Mouse (Mus musculus) bone marrow, adult 2 months (tissue): ENCODE results near the gene Cacng1. TPM values are rescaled to one million over a fixed set of nuclear protein-coding genes. Genes with fewer than 3 reads are reported as not detected.

Source experiments
- H3K27ac ChIP-seq: fragments of 200-500 bp; 2 replicates; pipeline ENCODE4 v1.5.1; 2012; ENCODE audit warnings: low read depth, mild to moderate bottlenecking, control low read depth, inconsistent platforms, low read length; ENCODE audit not compliant: control insufficient read depth, poor library complexity, insufficient read depth
- H3K4me1 ChIP-seq: fragments of 200-500 bp; 2 replicates; pipeline ENCODE4 v1.6.1; 2011; ENCODE audit warnings: low read length; ENCODE audit not compliant: control insufficient read depth, insufficient read depth
- H3K4me3 ChIP-seq: fragments of 200-500 bp; replicated peaks from 2 replicates; pipeline ENCODE3; 2011; ENCODE audit warnings: mild to moderate bottlenecking, low read depth, low read length, control low read depth; ENCODE audit not compliant: control insufficient read depth
- CTCF ChIP-seq: fragments of 200-500 bp; IDR thresholded peaks from 2 replicates; pipeline ENCODE4 v1.5.1; 2011; ENCODE audit warnings: low read length, control low read depth; ENCODE audit not compliant: control insufficient read depth, insufficient read depth
- POLR2A ChIP-seq: fragments of 200-500 bp; IDR thresholded peaks from 2 replicates; pipeline ENCODE4 v1.6.1; 2011; ENCODE audit warnings: low read depth, mild to moderate bottlenecking, control low read depth, low read length, borderline replicate concordance; ENCODE audit not compliant: control insufficient read depth
- WGBS: fragments of 180-500 bp; shearing (Covaris S2); methylation state at CpG from one replicate; pipeline ENCODE4 v1.1.7; 2018; 5-methylcytosine and 5-hydroxymethylcytosine counted together
- polyA plus RNA-seq: library from polyadenylated mRNA; stranded (reverse); fragments of >200 nt; gene quantifications from 2 replicates; pipeline ENCODE4 v1.2.4, GENCODE M21; 2011; ENCODE audit warnings: low replicate concordance; ENCODE audit not compliant: missing spikeins, insufficient read depth, insufficient read length

The Cacng1 gene
- polyA plus RNA-seq, 1 experiment = not detected

- TF ChIP-seq CTCF = no peak
- TF ChIP-seq POLR2A = no peak
- Histone ChIP-seq H3K4me1 (no peaks in the 10 kb centered on the region), H3K27ac (no peak overlapping the region), H3K4me3 (no peak overlapping the region)
- WGBS = 59% methylated on average over 27 of the region's 27 CpGs
Observed at GRCm38 (mm10) chr11:107703272-107704134, 12.8 kb downstream of the Cacng1 start.

DNA sequence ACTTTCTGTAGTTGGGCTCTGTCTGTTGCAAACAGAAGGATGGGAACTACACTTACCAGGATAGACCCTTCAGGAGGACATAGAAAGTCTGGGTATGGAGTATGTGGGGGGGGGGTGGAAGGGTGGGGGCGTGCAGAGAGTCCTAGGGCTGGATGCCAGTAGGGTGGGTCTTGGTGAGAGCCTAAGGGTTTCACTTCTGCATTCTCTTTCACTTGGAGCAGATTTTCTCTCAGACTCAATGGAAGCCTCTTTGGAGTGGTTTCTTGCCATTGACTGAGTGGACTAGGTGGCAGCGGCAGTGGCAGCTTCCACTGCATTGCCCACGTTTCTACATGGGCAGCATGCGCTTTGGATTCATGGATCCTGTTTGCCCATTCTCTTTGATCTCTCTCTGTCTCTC lies 16.4 kb downstream of the Cacng1 start:
- TF ChIP-seq CTCF = no peak
- H3K27ac ChIP-seq = no peak overlapping the region
- 57% methylated on average over 4 of the region's 4 CpGs for WGBS
- H3K4me1 ChIP-seq = no peaks in the 10 kb centered on the region
- no peak overlapping the region for H3K4me3 ChIP-seq

GRCm38 (mm10) chr11:107693338-107693737 lies 23.0 kb downstream of the Cacng1 start:
- Histone ChIP-seq H3K27ac (no peak overlapping the region), H3K4me1 (no peaks in the 10 kb centered on the region), H3K4me3 (no peak overlapping the region)
- under 1% methylated on average over 6 of the region's 6 CpGs for WGBS
- TF ChIP-seq CTCF = no peak
- TF ChIP-seq POLR2A = no peak

- TF ChIP-seq POLR2A = no peak
- TF ChIP-seq CTCF = no peak
- Histone ChIP-seq H3K4me1 (no peaks in the 10 kb centered on the region), H3K4me3 (no peak overlapping the region), H3K27ac (no peak overlapping the region)
- WGBS = 43% methylated on average over 8 of the region's 8 CpGs
Observed at GRCm38 (mm10) chr11:107691569-107691968, 24.8 kb downstream of the Cacng1 start.

GRCm38 (mm10) chr11:107688480-107688879 lies 27.8 kb downstream of the Cacng1 start:
- H3K4me1 ChIP-seq = no peaks in the 10 kb centered on the region
- H3K27ac ChIP-seq = no peak overlapping the region
- TF ChIP-seq POLR2A (no peak), CTCF (no peak)
- H3K4me3 ChIP-seq = no peak overlapping the region
- 91% methylated on average over 10 of the region's 10 CpGs for WGBS

DNA sequence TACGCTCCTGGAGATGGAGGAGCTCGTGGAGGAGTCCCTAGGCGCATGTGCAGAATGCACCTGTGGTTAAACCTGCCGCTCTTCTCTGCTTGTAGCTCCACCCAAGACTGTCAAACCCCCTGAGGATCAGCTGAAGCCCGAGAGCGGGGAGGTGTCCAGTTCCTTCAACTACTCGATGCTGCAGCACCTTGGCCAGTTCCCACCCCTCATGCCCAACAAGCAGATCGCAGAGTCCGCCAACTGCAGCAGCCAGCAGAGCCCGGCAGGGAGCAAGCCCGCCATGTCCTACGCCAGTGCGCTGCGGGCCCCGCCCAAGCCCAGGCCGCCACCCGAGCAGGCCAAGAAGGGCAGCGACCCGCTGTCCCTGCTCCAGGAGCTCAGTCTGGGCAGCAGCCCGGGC lies 30.0 kb downstream of the Cacng1 start:
- no peaks in the 10 kb centered on the region for H3K4me1 ChIP-seq
- H3K27ac ChIP-seq = no peak overlapping the region
- WGBS = 95% methylated on average over 20 of the region's 20 CpGs
- H3K4me3 ChIP-seq = no peak overlapping the region
- TF ChIP-seq CTCF = no peak
- TF ChIP-seq POLR2A = no peak

- Histone ChIP-seq H3K4me3 (no peak overlapping the region), H3K27ac (no peak overlapping the region), H3K4me1 (no peaks in the 10 kb centered on the region)
- TF ChIP-seq CTCF (no peak), POLR2A (no peak)
- WGBS = 86% methylated on average over 19 of the region's 19 CpGs
Observed at GRCm38 (mm10) chr11:107683544-107684465, 32.5 kb downstream of the Cacng1 start.

DNA sequence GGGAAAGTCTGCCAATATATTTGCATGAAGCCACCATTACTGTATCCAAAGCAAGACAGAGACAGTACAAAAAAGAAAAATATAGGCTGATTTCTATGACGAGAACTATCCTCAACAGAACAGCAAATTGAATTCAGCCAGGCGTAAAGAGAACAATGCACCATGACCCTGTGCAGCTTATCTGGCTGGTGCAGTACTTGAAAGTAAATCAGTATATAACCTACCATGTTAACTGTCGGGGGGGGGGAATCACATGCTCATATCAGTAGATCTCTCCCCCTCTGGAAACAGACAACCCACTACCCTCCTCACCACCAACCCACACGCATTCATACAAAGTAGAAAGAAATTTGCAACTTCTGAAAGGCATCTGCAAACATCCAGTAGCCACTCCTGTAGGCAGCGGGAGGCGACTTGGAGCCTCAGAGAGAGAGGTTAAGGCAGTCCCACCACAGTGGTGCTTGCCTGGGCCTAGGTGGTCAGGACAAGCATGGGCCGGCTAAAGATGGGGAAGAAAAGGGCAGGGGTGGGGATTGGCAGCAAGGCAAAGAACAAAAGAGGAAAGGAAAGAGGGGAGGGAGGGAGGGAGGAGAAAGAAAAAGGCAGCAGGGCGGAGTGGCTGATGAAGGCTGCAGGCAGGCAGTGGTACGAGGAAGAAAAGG lies 33.5 kb downstream of the Cacng1 start:
- no peak overlapping the region for H3K27ac ChIP-seq
- TF ChIP-seq CTCF (no peak), POLR2A (no peak)
- WGBS = 76% methylated on average over 9 of the region's 9 CpGs
- no peaks in the 10 kb centered on the region for H3K4me1 ChIP-seq
- H3K4me3 ChIP-seq = no peak overlapping the region
